Mouse (Mus musculus) cerebellum, adult 2 months (tissue): ENCODE data around the gene Apobec2.

Experiments used
- CTCF ChIP-seq: fragments of 200-500 bp; IDR thresholded peaks from 2 replicates; pipeline ENCODE4 v1.5.1; 2011; ENCODE audit warnings: low read depth, mild to moderate bottlenecking, control low read depth, low read length, moderate library complexity, borderline replicate concordance; ENCODE audit not compliant: insufficient read depth
- POLR2A ChIP-seq: fragments of 200-500 bp; IDR thresholded peaks from 2 replicates; pipeline ENCODE4 v1.6.1; 2011; ENCODE audit warnings: low read length, control low read depth, borderline replicate concordance; ENCODE audit not compliant: insufficient read depth

- TF ChIP-seq CTCF (no peak), POLR2A (no peak)
Observed at GRCm38 (mm10) chr17:48385786-48386461, 46.8 kb downstream of the Apobec2 start.
